Mouse (Mus musculus) ovary, adult 18-20 months (tissue): ENCODE results near the gene Sdhaf4.

ENCODE experiments used
- DNase-seq: peaks from one replicate; pipeline ENCODE4 v3.0.0; 2022; ENCODE audit warnings: low spot score, mixed read lengths

Gene Sdhaf4

GRCm38 (mm10) chr1:23955539-23955938, 49.9 kb downstream of the Sdhaf4 start:
- DNase-seq = no peak

- no peak for DNase-seq
Measured at GRCm38 (mm10) chr1:23953921-23954320, 51.5 kb downstream of the Sdhaf4 start.

- no peak for DNase-seq
Measured at GRCm38 (mm10) chr1:23948778-23949699, 56.4 kb downstream of the Sdhaf4 start.

- DNase-seq = no peak
Measured at GRCm38 (mm10) chr1:23948290-23948689, 57.2 kb downstream of the Sdhaf4 start.
